Mouse (Mus musculus): Measurements from ENCODE around the gene Slc7a4. TPM values are rescaled to one million over a fixed set of nuclear protein-coding genes. Genes with fewer than 3 reads are reported as not detected.
"Not testable (repeated sequence)": the region's sequence is repeated elsewhere in the genome, so short reads cannot be mapped to it uniquely, and the experiment has no call there.

Gene Slc7a4
- polyA plus RNA-seq, 1 experiment = 40.8 TPM

GRCm38 (mm10) chr16:17561128-17561750, 21.8 kb downstream of the Slc7a4 start, which contains the start of gene Lrrc74b:
Lrrc74b (minus strand) TSS chr16:17561247.
- 3% methylated on average over 22 of the region's 22 CpGs for WGBS
- Histone ChIP-seq H3K4me3 (replicated peaks; ENCODE audit: insufficient read depth, low read depth, low read length) (no peak within 1 kb of the TSS), H3K4me1 (ENCODE audit: control insufficient read depth, insufficient read depth, low read length) (no peaks in the 10 kb centered on the region; the same call in 1 of the 2 replicates), H3K27ac (ENCODE audit: insufficient read depth, low read length) (no peak within 1 kb of the TSS), H3K27me3 (ENCODE audit: control insufficient read depth, insufficient read depth, low read length) (no peaks in the 10 kb centered on the region)
- TF ChIP-seq CTCF (IDR thresholded peaks at IDR 0.05; ENCODE audit: borderline replicate concordance, insufficient read depth, low read depth, low read length) = no peak
- TF ChIP-seq POLR2A (IDR thresholded peaks at IDR 0.05; ENCODE audit: borderline replicate concordance, insufficient read depth, low read length) = no peak
- peak in 1 of 2 experiments; percentile 40 for DNase-seq

GRCm38 (mm10) chr16:17559396-17560027, 23.5 kb downstream of the Slc7a4 start:
- no peak for DNase-seq
- Histone ChIP-seq H3K27me3 (ENCODE audit: control insufficient read depth, insufficient read depth, low read length) (no peaks in the 10 kb centered on the region), H3K4me1 (ENCODE audit: control insufficient read depth, insufficient read depth, low read length) (no peaks in the 10 kb centered on the region; the same call in 1 of the 2 replicates), H3K27ac (ENCODE audit: insufficient read depth, low read length) (no peak overlapping the region), H3K4me3 (replicated peaks; ENCODE audit: insufficient read depth, low read depth, low read length) (no peak overlapping the region)
- 79% methylated on average over 9 of the region's 9 CpGs for WGBS
- no peak for TF ChIP-seq CTCF (IDR thresholded peaks at IDR 0.05; ENCODE audit: borderline replicate concordance, insufficient read depth, low read depth, low read length)
- TF ChIP-seq POLR2A (IDR thresholded peaks at IDR 0.05; ENCODE audit: borderline replicate concordance, insufficient read depth, low read length) = no peak

GRCm38 (mm10) chr16:17558811-17559210, 24.2 kb downstream of the Slc7a4 start:
- Histone ChIP-seq H3K4me3 (replicated peaks; ENCODE audit: insufficient read depth, low read depth, low read length) (no peak overlapping the region), H3K27me3 (ENCODE audit: control insufficient read depth, insufficient read depth, low read length) (no peaks in the 10 kb centered on the region), H3K27ac (ENCODE audit: insufficient read depth, low read length) (no peak overlapping the region), H3K4me1 (ENCODE audit: control insufficient read depth, insufficient read depth, low read length) (no peaks in the 10 kb centered on the region; the same call in 1 of the 2 replicates)
- DNase-seq = no peak
- WGBS = 9% methylated on average over 5 of the region's 5 CpGs
- no peak for TF ChIP-seq CTCF (IDR thresholded peaks at IDR 0.05; ENCODE audit: borderline replicate concordance, insufficient read depth, low read depth, low read length)
- TF ChIP-seq POLR2A (IDR thresholded peaks at IDR 0.05; ENCODE audit: borderline replicate concordance, insufficient read depth, low read length) = no peak

GRCm38 (mm10) chr16:17557947-17558480, 25.0 kb downstream of the Slc7a4 start:
- Histone ChIP-seq H3K4me3 (replicated peaks; ENCODE audit: insufficient read depth, low read depth, low read length) (no peak overlapping the region), H3K27ac (ENCODE audit: insufficient read depth, low read length) (no peak overlapping the region), H3K4me1 (ENCODE audit: control insufficient read depth, insufficient read depth, low read length) (no peaks in the 10 kb centered on the region; the same call in 1 of the 2 replicates), H3K27me3 (ENCODE audit: control insufficient read depth, insufficient read depth, low read length) (no peaks in the 10 kb centered on the region)
- DNase-seq = peak; percentile 71 to 80
- WGBS = 9% methylated on average over 5 of the region's 5 CpGs
- TF ChIP-seq CTCF (IDR thresholded peaks at IDR 0.05; ENCODE audit: borderline replicate concordance, insufficient read depth, low read depth, low read length) (peak; percentile 99), POLR2A (IDR thresholded peaks at IDR 0.05; ENCODE audit: borderline replicate concordance, insufficient read depth, low read length) (no peak)

DNA sequence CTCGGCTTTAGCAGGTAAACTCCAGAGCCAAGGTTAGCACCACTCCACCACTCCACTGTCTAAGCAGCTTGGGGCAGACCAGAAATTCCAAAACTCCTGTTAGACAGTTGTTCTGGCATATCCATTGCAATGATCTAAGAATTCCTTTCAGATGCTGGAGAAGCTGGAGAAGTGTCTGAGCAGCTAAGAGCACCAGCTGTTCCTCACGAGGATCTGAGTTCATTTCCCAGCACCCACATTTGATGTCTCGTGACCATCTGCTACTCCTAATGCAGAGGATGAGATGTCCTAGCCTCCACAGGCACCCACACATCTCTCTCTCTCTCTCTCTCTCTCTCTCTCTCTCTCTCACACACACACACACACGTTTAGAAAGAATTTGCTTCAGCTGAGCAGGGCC, 26.1 kb downstream of the Slc7a4 start:
- no peak for TF ChIP-seq CTCF (IDR thresholded peaks at IDR 0.05; ENCODE audit: borderline replicate concordance, insufficient read depth, low read depth, low read length)
- TF ChIP-seq POLR2A (IDR thresholded peaks at IDR 0.05; ENCODE audit: borderline replicate concordance, insufficient read depth, low read length) = no peak
- Histone ChIP-seq H3K4me3 (replicated peaks; ENCODE audit: insufficient read depth, low read depth, low read length) (no peak overlapping the region), H3K27ac (ENCODE audit: insufficient read depth, low read length) (no peak overlapping the region), H3K27me3 (ENCODE audit: control insufficient read depth, insufficient read depth, low read length) (no peaks in the 10 kb centered on the region), H3K4me1 (ENCODE audit: control insufficient read depth, insufficient read depth, low read length) (no peaks in the 10 kb centered on the region; the same call in 1 of the 2 replicates)
- no peak for DNase-seq
- WGBS = 52% methylated on average over 4 of the region's 4 CpGs

DNA sequence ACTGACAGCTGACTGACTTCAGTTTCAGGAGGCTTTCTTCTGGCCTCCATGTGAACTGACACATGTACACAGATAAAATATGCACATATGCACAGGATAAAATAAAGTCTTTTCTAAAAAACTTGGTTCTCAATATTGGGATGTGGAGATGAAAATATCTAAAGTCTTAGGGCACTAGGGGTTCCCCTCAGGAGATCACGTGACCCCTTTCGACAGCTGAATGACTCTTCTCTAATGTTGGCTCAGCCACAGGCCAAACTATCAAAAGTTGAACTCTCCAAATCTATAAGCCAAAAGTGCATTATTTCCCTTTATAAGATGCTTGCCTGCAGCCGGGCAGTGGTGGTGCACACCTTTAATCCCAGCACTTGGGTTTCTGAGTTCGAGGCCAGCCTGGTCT, 26.8 kb downstream of the Slc7a4 start:
- WGBS = 76% methylated on average over 4 of the region's 4 CpGs
- TF ChIP-seq POLR2A (IDR thresholded peaks at IDR 0.05; ENCODE audit: borderline replicate concordance, insufficient read depth, low read length) = no peak
- DNase-seq = no peak

GRCm38 (mm10) chr16:17554702-17555101, 28.3 kb downstream of the Slc7a4 start:
- not testable (repeated sequence) for H3K4me3 ChIP-seq (replicated peaks; ENCODE audit: insufficient read depth, low read depth, low read length); H3K27ac ChIP-seq (ENCODE audit: insufficient read depth, low read length)
- WGBS = 44% methylated on average over 4 of the region's 4 CpGs

More for the DNA sequence above, 26.8 kb downstream of the Slc7a4 start:
- Histone ChIP-seq H3K27me3 (ENCODE audit: control insufficient read depth, insufficient read depth, low read length) (no peaks in the 10 kb centered on the region), H3K4me3 (replicated peaks; ENCODE audit: insufficient read depth, low read depth, low read length) (no peak overlapping the region), H3K4me1 (ENCODE audit: control insufficient read depth, insufficient read depth, low read length) (no peaks in the 10 kb centered on the region), H3K27ac (ENCODE audit: insufficient read depth, low read length) (no peak overlapping the region)

More at GRCm38 (mm10) chr16:17554702-17555101, 28.3 kb downstream of the Slc7a4 start:
- H3K27me3 ChIP-seq (ENCODE audit: control insufficient read depth, insufficient read depth, low read length); DNase-seq; H3K4me1 ChIP-seq (ENCODE audit: control insufficient read depth, insufficient read depth, low read length): not testable (repeated sequence)
